Mouse (Mus musculus): ENCODE measurements around the gene Ttc28. TPM values are rescaled to one million over a fixed set of nuclear protein-coding genes. Genes with fewer than 3 reads are reported as not detected.
A peak's percentile ranks its signal among the peaks of the same experiment; 100 is the strongest.

Ttc28 gene
- total RNA-seq, 2 experiments from 2014 or later = 12.4 to 13.0 TPM

DNA sequence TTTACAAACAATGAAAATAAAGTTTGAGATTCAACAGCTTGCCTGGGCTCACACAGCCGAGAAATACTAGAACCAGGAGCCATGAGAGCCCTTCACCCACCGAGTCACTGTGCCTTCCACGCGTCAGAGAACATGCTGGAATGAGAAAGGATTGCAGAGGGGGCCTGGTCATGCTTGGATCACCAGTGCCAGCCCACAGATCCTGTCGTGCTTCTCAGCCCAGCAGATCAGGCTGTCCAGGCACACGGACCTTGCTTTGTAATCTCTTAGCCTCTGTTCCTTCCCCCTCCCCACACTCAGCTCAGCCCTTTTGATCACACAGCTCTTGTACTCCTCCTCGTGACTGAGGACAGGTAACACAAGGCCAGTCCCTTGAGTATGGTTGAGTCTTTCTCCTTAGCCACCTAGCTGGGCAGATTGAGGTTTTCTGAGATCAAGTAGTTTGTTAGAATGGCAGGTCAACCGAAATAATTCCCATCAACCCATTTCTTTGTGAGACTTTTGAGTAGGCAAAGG, 334.4 kb downstream of the Ttc28 start:
- no peak for DNase-seq

DNA sequence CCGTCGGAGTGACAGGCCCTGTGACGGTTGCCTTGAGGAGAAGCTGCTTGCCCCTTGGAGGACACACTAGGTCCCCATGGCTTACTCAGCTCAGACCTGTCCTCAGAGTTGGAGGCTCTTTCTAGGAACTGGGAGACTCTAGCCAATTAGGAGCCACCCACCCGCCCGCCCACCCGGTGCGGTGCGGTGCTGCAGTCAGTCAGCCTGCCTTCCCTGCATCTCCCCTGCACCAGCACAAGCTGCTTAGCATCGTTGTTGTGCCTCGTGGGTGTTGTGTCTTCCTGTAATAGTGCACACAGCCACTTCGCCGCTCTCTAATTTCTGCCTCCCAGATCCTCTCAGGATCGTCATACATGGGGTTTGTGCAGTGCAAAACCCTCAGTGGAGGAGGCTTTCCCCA, 335.3 kb downstream of the Ttc28 start:
- DNase-seq = no peak

DNA sequence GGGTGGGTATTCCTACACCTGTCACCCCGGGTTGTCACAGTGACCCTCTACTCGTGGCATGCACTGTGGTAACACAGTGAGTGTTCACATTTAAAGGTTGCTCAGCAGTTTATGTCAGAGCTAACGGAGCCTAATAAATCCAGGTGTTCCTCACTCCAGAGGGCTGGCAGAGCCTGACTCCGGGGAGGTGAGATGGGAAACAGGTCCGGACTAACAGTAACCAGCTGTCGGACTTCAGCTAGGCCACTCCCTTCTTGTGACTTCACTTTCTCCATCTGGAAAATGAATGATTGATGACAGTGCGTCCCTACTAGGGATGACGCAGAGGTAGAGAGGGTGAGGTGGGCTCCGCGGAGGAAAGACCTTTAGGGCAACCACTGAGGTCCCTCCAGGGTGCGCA, 336.1 kb downstream of the Ttc28 start:
- no peak for DNase-seq

DNA sequence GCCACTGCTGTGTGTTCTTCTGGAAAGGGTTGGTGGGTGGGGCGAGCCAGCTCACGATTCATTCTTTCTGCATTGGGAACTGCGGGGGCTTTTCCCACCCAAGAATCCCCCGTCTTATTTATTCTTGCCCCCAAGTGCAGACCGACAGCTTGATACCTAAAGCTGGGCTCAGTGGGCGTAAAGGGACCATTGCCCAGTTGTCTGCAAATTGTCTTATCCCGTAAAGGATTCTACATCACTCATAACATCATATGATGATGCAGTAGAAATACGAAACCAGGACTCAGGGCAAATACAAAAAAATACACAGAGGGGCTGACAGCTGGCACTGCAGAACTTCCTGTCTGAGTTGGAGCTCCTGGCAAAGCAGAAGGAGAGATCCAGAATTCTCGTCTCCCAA, 336.6 kb downstream of the Ttc28 start:
- no peak for DNase-seq

DNA sequence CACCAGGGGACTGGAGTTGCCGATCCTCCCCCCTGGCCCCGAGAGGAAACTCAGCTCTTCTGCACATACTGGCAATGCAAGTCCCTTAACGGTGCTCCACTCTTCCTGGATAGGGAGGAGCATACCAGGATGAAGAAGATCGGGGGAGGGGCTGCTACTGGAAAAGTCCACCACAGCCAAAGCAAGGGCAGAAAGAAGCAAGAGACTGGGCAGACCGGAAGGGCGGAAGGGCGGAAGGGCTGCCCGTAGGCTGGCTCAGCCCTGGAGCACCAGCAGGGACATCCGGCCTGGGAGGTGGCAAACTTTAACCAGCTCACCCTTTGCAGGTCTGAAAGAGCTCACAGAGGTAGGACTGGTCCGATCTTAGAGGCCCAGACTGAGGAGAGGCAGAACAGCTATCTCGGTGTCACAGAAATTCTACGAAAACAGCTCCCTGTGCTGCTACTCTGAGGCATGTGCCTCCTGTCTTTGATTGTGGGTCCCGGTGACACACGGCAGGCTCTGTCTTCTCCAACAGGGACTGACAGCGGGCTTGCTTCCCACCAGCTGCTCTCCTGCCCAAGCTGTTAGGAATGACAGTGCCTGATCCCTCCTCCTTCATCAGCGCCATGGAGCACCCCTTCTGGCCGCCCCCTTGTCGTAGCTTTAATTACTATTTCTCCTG, 338.0 kb downstream of the Ttc28 start:
- DNase-seq = no peak

DNA sequence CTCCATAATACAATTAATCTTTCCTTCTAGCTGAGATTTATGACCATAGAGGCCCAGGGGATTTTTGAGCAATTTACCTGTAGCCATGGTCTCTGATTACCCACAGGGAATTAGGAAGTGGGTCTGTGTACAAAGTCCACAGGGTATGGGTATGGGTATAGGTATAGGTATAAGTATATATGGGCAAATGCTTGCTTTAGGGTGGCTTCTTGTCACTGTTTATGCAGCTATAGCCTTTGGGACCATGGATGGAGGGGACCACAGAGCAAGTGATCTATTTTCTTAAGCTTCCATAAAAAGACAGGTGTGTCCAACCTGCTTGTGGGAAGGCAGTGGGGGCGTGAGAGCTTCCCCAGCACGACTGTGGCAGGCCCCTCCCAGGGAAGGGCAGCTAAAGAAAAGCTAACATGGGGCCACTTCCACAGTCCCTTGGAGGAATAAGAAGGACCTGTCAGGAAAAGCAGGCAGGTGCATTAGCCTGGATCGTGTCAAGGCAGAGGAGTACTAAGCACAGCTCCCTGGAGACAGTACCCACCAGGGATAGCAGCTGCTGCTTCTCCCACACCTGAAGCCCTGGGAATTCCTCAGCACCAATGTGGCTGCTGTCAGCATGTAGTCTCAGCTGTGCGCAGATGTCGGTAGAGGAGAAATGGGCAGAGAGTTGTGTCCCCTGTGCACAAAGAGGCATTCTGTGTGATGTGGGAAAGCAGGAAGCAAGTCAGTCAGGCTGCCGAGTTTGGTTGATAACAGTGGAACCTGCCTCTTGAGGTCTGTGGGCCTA, 338.7 kb downstream of the Ttc28 start:
- DNase-seq = no peak

DNA sequence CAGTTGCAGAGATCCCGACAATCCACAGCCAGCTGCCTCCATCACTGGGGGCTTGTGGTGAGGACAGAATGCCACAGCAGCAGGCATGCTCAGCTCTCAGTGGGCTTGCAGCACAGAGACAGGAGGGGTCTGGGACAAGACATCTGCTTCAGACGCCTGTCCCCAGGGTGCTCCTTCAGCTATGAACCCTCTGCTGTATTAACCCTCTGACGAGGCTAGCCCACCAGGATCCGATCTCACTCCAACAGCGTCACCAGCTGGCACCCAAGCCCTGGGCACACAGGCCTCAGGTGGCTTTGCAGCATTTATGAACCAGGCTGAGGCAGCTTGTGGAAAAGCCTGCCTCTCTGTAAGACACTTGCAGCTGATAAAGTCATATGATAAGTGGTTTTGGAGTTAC, 339.4 kb downstream of the Ttc28 start:
- no peak for DNase-seq

DNA sequence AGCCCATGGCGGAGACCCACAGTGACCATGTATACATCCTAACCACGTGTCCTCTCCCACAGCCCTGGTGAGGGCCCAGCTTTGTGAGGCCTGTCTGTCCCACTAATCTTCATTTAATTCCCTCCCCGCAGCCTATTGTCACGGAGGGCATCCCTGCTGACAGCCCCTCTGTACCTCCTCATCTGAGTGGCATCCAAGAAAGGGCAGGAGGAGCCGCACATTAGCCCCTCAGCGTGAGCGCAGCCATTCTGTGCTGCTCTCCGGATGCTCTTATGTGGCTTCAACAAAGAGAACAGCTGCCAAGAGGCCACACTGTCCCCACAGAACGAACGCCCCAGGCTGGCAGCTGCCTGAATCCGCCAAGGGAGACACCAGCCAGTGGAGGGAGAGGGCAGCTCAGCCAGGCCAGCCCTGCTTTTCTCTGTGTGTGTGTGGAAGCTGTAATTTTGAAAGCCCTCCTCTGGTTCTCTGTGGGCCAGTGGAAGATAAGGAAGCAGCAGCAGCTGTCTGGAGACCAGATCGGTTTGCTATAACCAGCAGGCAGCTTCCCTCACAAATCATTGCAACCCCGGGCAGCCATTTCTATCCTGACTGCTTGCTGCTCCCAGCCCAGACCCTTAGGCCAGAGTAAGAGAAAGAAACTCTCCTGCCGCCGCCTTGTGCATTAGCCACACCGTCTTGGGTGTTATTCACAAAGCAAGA, 341.2 kb downstream of the Ttc28 start:
- DNase-seq = no peak

DNA sequence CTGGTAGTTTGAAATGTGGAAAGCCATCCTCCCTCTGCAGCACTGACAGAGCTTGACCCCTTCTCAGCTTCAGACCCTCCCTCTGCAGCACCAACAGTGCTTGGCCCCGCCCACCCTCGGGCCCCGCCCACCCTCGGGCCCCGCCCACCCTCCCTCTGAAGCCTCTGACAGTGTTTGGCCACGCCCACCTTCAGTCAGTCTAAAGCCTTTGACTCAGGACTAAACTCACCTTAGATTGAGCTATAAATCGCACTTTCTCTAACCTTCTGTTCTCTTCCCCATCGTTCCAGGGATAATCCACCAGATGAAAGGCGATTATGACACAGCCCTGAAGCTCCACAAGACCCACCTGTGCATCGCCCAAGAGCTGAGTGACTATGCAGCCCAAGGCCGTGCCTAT, 343.2 kb downstream of the Ttc28 start:
- no peak for DNase-seq

DNA sequence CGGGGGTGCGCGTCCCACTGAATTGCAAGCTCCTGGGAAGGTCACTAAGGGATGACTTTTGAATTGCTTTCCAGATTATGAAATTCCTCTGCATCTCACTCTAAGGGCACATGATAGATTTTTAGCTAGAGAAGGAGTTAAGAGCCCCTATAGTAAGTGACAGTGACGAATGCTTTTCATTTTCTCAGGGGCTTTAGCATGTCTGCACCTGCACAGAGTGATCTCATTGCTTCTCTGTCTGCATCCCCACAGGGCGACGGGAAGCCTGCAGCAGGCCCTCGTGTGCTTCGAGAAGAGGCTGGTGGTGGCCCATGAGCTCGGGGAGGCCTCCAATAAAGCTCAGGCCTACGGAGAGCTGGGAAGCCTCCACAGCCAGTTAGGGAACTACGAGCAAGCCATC, 345.7 kb downstream of the Ttc28 start:
- DNase-seq = no peak

DNA sequence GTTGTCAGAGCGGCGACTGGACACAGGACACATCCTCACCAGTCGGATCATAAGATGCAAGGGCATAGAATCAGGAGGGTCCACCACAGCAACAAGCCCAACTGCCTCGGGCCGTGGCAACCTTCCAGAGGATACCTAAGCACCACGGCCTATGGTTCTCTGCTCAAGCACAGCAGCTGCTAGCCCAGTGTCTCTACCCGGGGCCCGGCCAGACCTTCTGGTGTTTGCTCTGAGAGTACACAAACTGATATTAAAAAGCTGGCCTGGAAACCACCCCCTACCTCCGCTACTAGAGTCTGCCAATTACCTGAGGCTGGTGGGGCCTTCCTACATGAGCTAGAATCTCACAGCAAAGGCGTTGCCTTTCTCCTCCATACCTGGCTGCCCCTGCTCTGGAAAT, 346.9 kb downstream of the Ttc28 start:
- DNase-seq = no peak

DNA sequence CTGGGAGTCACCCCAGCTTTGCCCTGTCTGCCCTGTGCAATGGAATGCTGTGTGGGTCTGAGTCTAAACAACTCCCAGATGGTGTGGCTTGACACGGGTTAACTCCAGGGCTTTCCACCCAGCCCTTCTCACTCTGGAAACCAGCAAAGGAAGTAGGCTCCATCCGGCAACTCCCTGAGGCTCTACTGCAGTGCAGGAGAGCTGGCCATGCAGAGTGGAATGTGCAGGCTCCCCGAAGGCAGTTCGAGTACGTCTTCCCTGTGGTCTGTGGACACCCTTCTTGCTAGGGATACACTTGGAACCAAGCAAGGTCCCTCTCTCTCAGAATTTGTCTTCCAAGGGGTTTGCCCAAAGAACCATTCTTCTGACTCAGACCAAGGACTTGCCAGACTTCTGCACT, 348.2 kb downstream of the Ttc28 start:
- peak; percentile 55 to 68 for DNase-seq

DNA sequence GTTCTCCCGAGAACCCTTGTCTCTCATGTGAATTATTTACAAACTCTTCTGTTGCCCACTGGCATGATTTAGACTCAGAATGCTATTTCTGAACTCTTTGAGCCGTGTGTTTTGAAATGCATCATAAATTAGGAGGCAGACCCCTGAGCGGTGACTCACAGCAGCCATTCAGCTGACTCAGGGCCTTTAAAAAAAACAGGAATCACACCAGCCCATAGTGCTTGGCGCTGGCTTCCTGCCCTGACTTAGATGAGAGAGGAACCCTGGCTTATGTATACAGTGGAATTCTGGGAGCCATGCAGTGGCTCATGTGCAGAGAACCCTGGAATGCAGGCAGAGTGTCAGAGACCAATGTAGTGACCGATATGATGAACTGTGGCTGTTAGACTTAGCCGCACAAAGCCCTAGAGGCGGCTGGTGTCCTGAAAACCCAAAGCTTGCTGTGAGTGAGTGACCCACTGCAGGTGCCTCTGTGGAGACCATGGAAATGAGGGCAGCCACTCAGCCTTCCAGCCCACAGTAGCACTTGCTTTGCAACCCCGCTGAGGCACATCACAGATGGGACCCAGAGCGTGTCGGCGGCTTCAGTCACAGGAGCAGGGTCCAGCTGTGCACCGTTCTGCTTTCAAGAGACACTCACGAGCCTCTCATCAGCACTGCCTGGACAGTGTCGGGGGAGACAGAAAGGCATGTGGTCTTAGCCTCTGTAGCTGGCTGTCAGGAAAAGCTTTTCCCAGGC, 348.9 kb downstream of the Ttc28 start:
- DNase-seq = peak; percentile 50 to 68

DNA sequence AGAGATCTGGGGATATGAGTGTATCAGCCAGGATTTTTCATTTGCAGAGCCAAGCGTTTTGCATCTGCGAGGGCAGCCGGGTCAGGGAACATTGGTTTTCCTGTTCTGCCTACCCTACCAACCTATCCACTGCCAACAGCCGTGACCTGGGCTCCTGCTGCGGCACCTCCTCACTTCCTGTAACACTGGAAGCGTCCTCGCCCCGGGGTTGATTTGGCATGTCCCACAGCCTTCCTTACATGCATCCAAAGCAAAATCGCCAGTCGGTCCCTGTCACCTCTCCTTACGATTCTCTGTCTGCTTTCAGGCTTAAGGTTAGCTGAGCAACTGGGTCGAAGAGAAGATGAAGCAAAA, 349.4 kb downstream of the Ttc28 start:
- peak in 1 of 2 experiments; percentile 26 for DNase-seq

DNA sequence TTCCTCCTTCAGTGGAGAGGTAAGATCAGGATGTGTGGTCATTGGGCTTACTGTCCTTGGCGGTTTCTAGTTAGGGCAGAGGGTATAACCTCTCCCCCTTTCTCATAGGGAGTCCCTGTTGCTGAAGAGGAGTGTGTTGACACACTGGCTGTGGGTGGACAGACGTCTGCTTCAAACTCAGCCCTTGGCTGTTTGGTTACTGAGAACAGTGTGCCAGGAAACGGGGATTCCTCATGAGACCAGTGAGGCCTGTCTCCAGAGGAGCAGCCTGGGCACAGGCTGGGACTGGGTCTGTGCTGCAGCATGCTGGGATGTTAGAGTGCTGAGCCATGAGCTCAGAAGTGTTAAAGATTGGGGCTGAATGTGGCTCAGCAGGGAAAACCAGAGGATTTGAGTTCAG, 350.1 kb downstream of the Ttc28 start:
- DNase-seq = no peak

DNA sequence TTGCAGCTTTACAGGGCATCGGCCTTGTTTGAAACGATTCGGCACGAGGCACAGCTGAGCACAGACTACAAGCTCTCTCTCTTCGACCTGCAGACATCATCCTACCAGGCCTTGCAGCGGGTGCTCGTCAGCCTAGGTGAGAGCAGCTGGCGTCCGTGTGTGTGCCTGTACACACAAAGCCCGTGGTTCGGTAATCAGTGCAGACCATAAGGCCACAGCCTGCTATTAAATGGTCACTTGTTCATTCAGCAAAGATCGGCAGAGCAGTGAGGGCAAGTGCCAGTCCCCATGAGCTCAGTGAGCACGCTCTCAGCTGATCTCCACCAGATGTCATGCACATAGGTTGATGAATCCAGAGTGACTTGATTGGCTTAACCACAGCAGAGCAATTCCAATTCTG, 351.4 kb downstream of the Ttc28 start:
- DNase-seq = no peak

DNA sequence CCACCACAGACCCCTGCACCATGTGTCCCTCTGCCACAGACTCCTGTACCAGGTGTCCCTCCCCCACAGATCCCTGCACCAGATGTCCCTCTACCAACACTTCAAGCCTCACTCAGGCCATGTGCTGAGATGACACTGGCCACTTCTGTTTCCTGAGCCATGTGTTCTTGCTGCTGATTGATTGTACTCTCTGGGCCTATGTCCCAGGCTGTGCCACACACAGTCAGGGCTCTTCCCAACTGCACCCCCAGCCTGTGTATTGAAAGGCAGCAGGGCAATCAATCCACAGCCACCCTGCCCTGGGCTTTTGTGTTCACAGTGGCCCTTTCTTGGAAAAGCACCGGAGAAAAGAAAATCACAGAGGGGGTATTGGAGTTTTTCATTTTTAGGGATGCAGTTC, 352.2 kb downstream of the Ttc28 start:
- no peak for DNase-seq

DNA sequence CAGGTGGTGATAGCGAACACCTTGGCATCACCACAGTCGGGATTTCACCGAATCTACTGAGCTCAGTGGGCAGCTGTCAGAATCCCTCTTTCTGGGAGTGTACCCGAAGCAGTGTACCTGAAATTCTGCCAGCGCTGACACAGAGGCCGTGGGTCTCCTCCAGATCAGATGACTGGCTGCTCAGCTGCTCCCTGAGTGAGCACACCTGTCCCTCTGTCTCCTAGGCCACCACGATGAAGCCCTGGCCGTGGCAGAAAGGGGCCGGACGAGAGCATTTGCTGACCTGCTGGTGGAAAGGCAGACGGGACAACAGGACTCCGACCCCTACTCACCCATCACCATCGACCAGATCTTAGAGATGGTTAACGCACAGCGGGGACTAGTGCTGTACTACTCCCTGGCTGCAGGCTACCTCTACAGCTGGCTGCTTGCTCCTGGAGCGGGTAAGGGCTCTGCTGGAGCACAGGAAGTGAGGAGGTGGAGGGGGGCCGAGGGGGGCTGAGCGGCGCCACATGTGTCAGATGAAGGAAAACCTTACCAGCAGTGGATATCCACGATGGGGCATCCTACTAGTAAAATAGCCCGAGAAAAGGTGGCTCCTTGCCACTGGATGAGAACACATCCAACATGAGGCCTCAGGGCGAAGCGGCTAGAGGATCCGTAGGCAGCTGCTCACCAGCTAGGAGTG, 353.6 kb downstream of the Ttc28 start:
- DNase-seq = no peak

DNA sequence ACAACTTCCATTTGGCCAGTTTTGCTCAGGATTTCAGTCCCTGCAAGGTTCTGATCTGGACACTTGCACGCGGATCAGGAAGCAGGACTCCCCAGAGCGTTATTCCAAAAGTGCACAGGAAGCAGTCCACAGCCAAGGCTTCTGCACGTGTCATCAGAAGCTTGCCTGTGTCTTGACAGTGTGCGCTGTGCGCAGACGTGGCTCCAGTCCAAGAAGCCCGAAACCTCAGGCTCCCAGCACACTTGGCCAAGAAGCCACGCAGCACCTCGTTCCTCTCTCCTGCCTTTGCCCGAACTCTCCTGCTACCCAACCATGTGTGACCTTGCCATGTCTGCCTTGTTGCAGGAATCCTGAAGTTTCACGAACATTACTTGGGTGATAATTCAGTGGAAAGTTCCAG, 355.5 kb downstream of the Ttc28 start:
- peak; percentile 88 to 91 for DNase-seq

DNA sequence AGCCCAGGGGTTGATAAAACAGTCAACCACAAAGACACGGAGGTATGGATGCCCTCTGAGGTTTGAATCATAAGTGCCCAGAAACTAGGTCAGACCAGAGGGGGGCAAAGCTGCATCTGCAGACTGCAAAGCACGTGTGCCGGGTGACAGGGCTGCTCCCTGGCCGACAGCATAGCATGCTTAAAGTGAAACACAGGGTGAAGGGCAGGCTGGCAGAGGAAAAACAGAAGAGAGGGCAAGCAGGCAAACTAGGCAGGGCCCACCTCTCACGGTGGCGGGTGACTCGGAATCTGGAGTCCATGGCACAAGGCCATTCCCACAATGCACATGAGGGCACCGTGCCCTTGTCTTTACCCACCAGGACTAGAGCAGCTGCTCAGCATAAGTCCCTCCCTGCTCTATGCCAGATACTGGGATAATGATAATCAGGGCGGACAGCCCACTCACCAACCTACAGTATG, 357.6 kb downstream of the Ttc28 start:
- no peak for DNase-seq

DNA sequence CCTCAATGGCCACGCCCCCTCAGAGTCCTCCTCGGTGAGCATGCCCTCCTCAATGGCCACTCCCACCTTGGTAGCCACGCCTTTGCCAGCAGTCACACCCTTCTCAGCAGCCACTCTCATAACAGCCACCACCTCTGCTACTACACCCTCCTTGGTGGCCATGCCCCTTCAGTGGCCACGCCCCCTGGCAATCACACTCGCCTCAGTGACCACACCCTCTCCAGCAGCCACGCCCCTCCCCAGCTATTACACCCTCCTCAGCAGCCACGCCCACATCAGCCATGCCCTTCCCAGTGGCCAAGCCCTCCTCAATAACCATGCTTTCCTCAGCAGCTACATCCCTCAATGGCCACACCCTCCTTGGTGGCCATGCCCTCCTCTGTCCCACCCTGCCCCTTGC, 359.6 kb downstream of the Ttc28 start:
- DNase-seq = no peak

All from heart, adult 18-20 months (tissue).